Mouse (Mus musculus): ENCODE results near the gene Zfp810.

DNA sequence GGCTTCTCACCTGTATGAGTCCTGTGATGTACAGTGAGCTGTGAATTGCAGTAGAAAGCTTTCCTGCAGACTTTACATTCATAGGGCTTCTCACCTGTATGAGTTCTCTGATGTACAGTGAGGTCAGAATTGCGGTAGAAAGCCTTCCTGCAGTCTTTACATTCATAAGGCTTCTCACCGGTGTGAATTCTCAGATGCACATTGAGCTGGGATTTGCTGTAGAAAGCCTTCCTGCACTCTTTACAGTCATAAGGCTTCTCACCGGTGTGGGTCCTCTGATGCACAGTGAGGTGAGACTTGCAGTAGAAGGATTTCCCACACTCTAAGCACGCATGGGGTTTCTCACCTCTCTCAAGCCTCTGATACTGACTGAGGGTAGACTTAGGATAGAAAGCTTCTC lies 28.7 kb downstream of the Zfp810 start:
- TF ChIP-seq CTCF (IDR thresholded peaks at IDR 0.05) (no peak), POLR2A (IDR thresholded peaks at IDR 0.05; ENCODE audit: insufficient read depth, low read depth, low read length) (no peak), EP300 (IDR thresholded peaks at IDR 0.05; ENCODE audit: insufficient read depth, low read depth, low read length) (no peak)

Measured in heart, adult 2 months (tissue).